Mouse (Mus musculus) olfactory bulb, adult 2 months (tissue): ENCODE data around the gene Tnfrsf21.

Experiments
- CTCF ChIP-seq: fragments of 200-500 bp; IDR thresholded peaks from 2 replicates; pipeline ENCODE4 v1.5.1; 2012; ENCODE audit warnings: low read depth, mild to moderate bottlenecking, low read length, moderate library complexity; ENCODE audit not compliant: insufficient read depth
- POLR2A ChIP-seq: fragments of 200-500 bp; IDR thresholded peaks from 2 replicates; pipeline ENCODE4 v1.6.1; 2012; ENCODE audit warnings: mild to moderate bottlenecking, low read depth, low read length, moderate library complexity; ENCODE audit not compliant: insufficient read depth

- TF ChIP-seq CTCF (no peak), POLR2A (no peak)
These were observed 26.4 kb upstream of the Tnfrsf21 start for GRCm38 (mm10) chr17:42989981-42990380.
